Mouse (Mus musculus) myocyte (in vitro differentiated cells): ENCODE measurements around the gene Uaca. TPM values are rescaled to one million over a fixed set of nuclear protein-coding genes. Genes with fewer than 3 reads are reported as not detected.

Source experiments
- H3K27me3 ChIP-seq: one replicate; pipeline ENCODE4 v1.6.1; 2011; ENCODE audit not compliant: control insufficient read depth, insufficient read depth, insufficient read length
- H3K36me3 ChIP-seq: one replicate; pipeline ENCODE4 v1.6.1; 2011; ENCODE audit not compliant: control insufficient read depth, insufficient read depth
- H3K4me2 ChIP-seq: one replicate; pipeline ENCODE4 v1.6.1; 2011; ENCODE audit warnings: low read depth, control low read depth
- H3K4me3 ChIP-seq: one replicate; pipeline ENCODE4 v1.5.1; 2011; ENCODE audit warnings: mild to moderate bottlenecking, control low read depth, moderate library complexity
- H3K79me2 ChIP-seq: one replicate; pipeline ENCODE4 v1.6.1; 2011; ENCODE audit not compliant: control insufficient read depth, insufficient read depth
- H3ac ChIP-seq: one replicate; pipeline ENCODE4 v1.6.1; 2011; ENCODE audit not compliant: control insufficient read depth, insufficient read length
- CEBPB ChIP-seq: IDR thresholded peaks from 2 replicates; pipeline ENCODE4 v1.6.1; 2011; ENCODE audit warnings: mild to moderate bottlenecking, moderate library complexity; ENCODE audit not compliant: poor library complexity, insufficient read depth, severe bottlenecking
- E2F4 ChIP-seq: IDR thresholded peaks from one replicate; pipeline ENCODE4 v1.6.1; 2011; ENCODE audit warnings: mild to moderate bottlenecking, control low read depth, moderate library complexity; ENCODE audit not compliant: insufficient read depth
- MAX ChIP-seq: IDR thresholded peaks from one replicate; pipeline ENCODE4 v1.6.1; 2011; ENCODE audit warnings: low read depth, mild to moderate bottlenecking, control low read depth
- MYOD1 ChIP-seq, 3 experiments: IDR thresholded peaks; one replicate each; pipeline ENCODE4 v1.6.1; 2011; ENCODE audit warnings: control low read depth in 2 of 3, low read depth in 2 of 3, mild to moderate bottlenecking in 2 of 3, moderate library complexity in 1 of 3; ENCODE audit not compliant: insufficient read length in 2 of 3, control insufficient read depth in 1 of 3
- MYOG ChIP-seq, 3 experiments: IDR thresholded peaks; one replicate each; pipeline ENCODE4 v1.6.1; 2011; ENCODE audit warnings: control low read depth in 2 of 3, low read depth in 2 of 3, mild to moderate bottlenecking in 2 of 3; ENCODE audit not compliant: insufficient read length in 2 of 3, control insufficient read depth in 1 of 3, insufficient read depth in 1 of 3
- POLR2A ChIP-seq: IDR thresholded peaks from one replicate; pipeline ENCODE4 v1.6.1; 2011; ENCODE audit warnings: low read depth, mild to moderate bottlenecking, control low read depth, moderate library complexity; ENCODE audit not compliant: insufficient read length
- POLR2AphosphoS2 ChIP-seq: IDR thresholded peaks from one replicate; pipeline ENCODE4 v1.6.1; 2011; ENCODE audit warnings: low read depth, control low read depth; ENCODE audit not compliant: insufficient read length
- REST ChIP-seq: IDR thresholded peaks from one replicate; pipeline ENCODE4 v1.6.1; 2011; ENCODE audit warnings: mild to moderate bottlenecking, control low read depth, moderate library complexity; ENCODE audit not compliant: insufficient read depth, insufficient read length
- SRF ChIP-seq: IDR thresholded peaks from one replicate; pipeline ENCODE4 v1.6.1; 2011; ENCODE audit warnings: low read depth; ENCODE audit not compliant: control insufficient read depth, insufficient read length
- TCF12 ChIP-seq: IDR thresholded peaks from one replicate; pipeline ENCODE4 v1.6.1; 2011; ENCODE audit warnings: mild to moderate bottlenecking, control low read depth; ENCODE audit not compliant: poor library complexity, insufficient read depth, severe bottlenecking
- TCF3 ChIP-seq: IDR thresholded peaks from one replicate; pipeline ENCODE4 v1.6.1; 2011; ENCODE audit warnings: low read depth, control low read depth; ENCODE audit not compliant: insufficient read length
- USF1 ChIP-seq: IDR thresholded peaks from one replicate; pipeline ENCODE4 v1.6.1; 2011; ENCODE audit warnings: low read depth, mild to moderate bottlenecking, control low read depth, moderate library complexity
- polyA plus RNA-seq: library from polyadenylated mRNA; unstranded; fragments of >200 nt; fragmentation: generic; extraction: Trizol; gene quantifications from one replicate; pipeline ENCODE4 v1.2.1, GENCODE M21; 2012; ENCODE audit warnings: missing spikeins

Uaca gene
- 7.4 TPM for polyA plus RNA-seq

- Histone ChIP-seq H3ac (peak within 1 kb of the TSS; percentile 4), H3K36me3 (no peaks in the 10 kb centered on the region), H3K4me2 (peak within 1 kb of the TSS; percentile 93), H3K79me2 (no peaks in the 10 kb centered on the region), H3K27me3 (no peaks in the 10 kb centered on the region), H3K4me3 (peak within 1 kb of the TSS; percentile 65)
- TF ChIP-seq E2F4 (peak; percentile 63), MYOD1 (IDR thresholded peaks at IDR 0.05; ENCODE audit: control insufficient read depth in 1 of 3, insufficient read length in 2 of 3, low read depth in 2 of 3) (peak in 1 of 3 experiments; percentile 58), TCF12 (no peak), POLR2A (peak; percentile 67), MYOG (IDR thresholded peaks at IDR 0.05; ENCODE audit: control insufficient read depth in 1 of 3, insufficient read depth in 1 of 3, insufficient read length in 2 of 3, low read depth in 2 of 3) (peak in 1 of 3 experiments; percentile 18), POLR2AphosphoS2 (peak; percentile 21), CEBPB (no peak)
These were observed at the start of gene Uaca for GRCm38 (mm10) chr9:60794210-60794840. Gene Uaca (plus strand): TSS chr9:60794542.

- TF ChIP-seq MYOG (IDR thresholded peaks at IDR 0.05; ENCODE audit: control insufficient read depth in 1 of 3, insufficient read depth in 1 of 3, insufficient read length in 2 of 3, low read depth in 2 of 3) (no peak), MAX (no peak), TCF3 (no peak), CEBPB (no peak), POLR2A (no peak), POLR2AphosphoS2 (no peak), E2F4 (no peak), MYOD1 (IDR thresholded peaks at IDR 0.05; ENCODE audit: control insufficient read depth in 1 of 3, insufficient read length in 2 of 3, low read depth in 2 of 3) (peak in 1 of 3 experiments; percentile 24)
- no peaks in the 10 kb centered on the region for H3K27me3 ChIP-seq
- no peak overlapping the region for H3K4me3 ChIP-seq
- H3ac ChIP-seq, result no peak overlapping the region
- no peaks in the 10 kb centered on the region for H3K79me2 ChIP-seq
- no peaks in the 10 kb centered on the region for H3K36me3 ChIP-seq
- peak overlapping the region; percentile 44 for H3K4me2 ChIP-seq
These were observed 49.4 kb upstream of the Uaca start for GRCm38 (mm10) chr9:60744971-60745370.

GRCm38 (mm10) chr9:60746561-60746960, 47.8 kb upstream of the Uaca start:
- Histone ChIP-seq H3K79me2 (no peaks in the 10 kb centered on the region), H3K27me3 (no peaks in the 10 kb centered on the region), H3K36me3 (no peaks in the 10 kb centered on the region), H3K4me2 (no peak overlapping the region), H3K4me3 (no peak overlapping the region), H3ac (no peak overlapping the region)
- TF ChIP-seq MYOD1 (IDR thresholded peaks at IDR 0.05; ENCODE audit: control insufficient read depth in 1 of 3, insufficient read length in 2 of 3, low read depth in 2 of 3) (no peak), POLR2AphosphoS2 (no peak), MAX (no peak), E2F4 (no peak), MYOG (IDR thresholded peaks at IDR 0.05; ENCODE audit: control insufficient read depth in 1 of 3, insufficient read depth in 1 of 3, insufficient read length in 2 of 3, low read depth in 2 of 3) (no peak), TCF3 (no peak), USF1 (no peak), CEBPB (no peak), POLR2A (no peak), REST (no peak), TCF12 (no peak), SRF (no peak)

DNA sequence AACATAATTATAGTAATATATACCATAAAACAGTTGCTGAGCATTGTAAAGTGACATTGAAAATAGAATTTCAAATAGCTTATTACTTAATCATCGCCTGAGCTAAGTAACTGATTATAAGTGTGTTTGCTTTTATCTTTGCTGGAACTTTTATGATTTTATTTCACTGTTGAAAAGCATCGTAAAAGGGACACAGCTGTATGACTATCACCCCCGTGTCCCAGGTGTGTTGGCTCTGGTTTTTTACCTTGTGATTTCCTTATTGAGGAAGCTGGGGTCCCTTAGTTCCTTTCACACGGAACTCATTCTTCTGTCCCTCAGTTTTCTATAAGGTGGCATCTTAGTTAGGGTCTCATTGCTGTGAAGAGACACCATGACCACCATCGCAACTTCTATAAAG, 46.7 kb upstream of the Uaca start:
- Histone ChIP-seq H3ac (no peak overlapping the region), H3K79me2 (no peaks in the 10 kb centered on the region), H3K4me2 (no peak overlapping the region), H3K27me3 (no peaks in the 10 kb centered on the region), H3K4me3 (no peak overlapping the region), H3K36me3 (no peaks in the 10 kb centered on the region)
- TF ChIP-seq POLR2A, result no peak
- TF ChIP-seq MAX, result no peak
- no peak for TF ChIP-seq REST
- TF ChIP-seq MYOD1 (IDR thresholded peaks at IDR 0.05; ENCODE audit: control insufficient read depth in 1 of 3, insufficient read length in 2 of 3, low read depth in 2 of 3), result no peak
- TF ChIP-seq MYOG (IDR thresholded peaks at IDR 0.05; ENCODE audit: control insufficient read depth in 1 of 3, insufficient read depth in 1 of 3, insufficient read length in 2 of 3, low read depth in 2 of 3), result no peak
- TF ChIP-seq USF1, result no peak
- no peak for TF ChIP-seq E2F4
- TF ChIP-seq TCF12, result no peak
- TF ChIP-seq SRF, result no peak

GRCm38 (mm10) chr9:60748191-60748590, 46.2 kb upstream of the Uaca start:
- H3K4me2 ChIP-seq, result no peak overlapping the region
- TF ChIP-seq USF1 (no peak), REST (no peak)

More at GRCm38 (mm10) chr9:60748191-60748590, 46.2 kb upstream of the Uaca start:
- no peak overlapping the region for H3ac ChIP-seq
- no peaks in the 10 kb centered on the region for H3K27me3 ChIP-seq
- no peaks in the 10 kb centered on the region for H3K79me2 ChIP-seq
- H3K36me3 ChIP-seq, result no peaks in the 10 kb centered on the region
- no peak overlapping the region for H3K4me3 ChIP-seq
